Comparison of ENCODE assay signal across 8 mouse cellular contexts in genomic region chr4:117288277-117288926, GRCm38 (mm10). TPM values are rescaled to one million over a fixed set of nuclear protein-coding genes. Genes with fewer than 3 reads are reported as not detected.
DNase-seq lines count a peak whose midpoint lies in the region; ATAC-seq and TF ChIP-seq lines count a peak whose summit lies in the region.

No protein-coding gene starts in this region.

- TF ChIP-seq POLR2A in olfactory bulb, adult 2 months (IDR thresholded peaks at IDR 0.05; ENCODE audit: insufficient read depth, low read depth, low read length) = no peak

- H3K9ac ChIP-seq in lung, embryonic 16.5 days (ENCODE audit: low read length) = peak overlapping the region; percentile 81
- peak overlapping the region; percentile 85 for H3K9ac ChIP-seq in embryonic facial prominence, embryonic 14.5 days (ENCODE audit: low read depth, low read length)
- peak overlapping the region; percentile 77 for H3K9ac ChIP-seq in limb, embryonic 12.5 days (replicated peaks)

- H3K4me1 ChIP-seq in lung, embryonic 16.5 days (replicated peaks; ENCODE audit: control insufficient read depth, insufficient read depth, low read length) = peaks cover 18% of the 10 kb centered on the region; the same call in 1 of the 2 replicates
- H3K4me1 ChIP-seq in embryonic facial prominence, embryonic 14.5 days (ENCODE audit: control insufficient read depth, insufficient read depth, low read length) = 0 out of 2 replicates have a peak, but pooled peaks cover 13% of the 10 kb centered on the region
- H3K4me1 ChIP-seq in limb, embryonic 12.5 days (replicated peaks) = peaks cover 38% of the 10 kb centered on the region
- peaks cover 7% of the 10 kb centered on the region for H3K4me1 ChIP-seq in olfactory bulb, adult 2 months (ENCODE audit: control insufficient read depth, insufficient read depth, low read length)

- WGBS in lung, embryonic 16.5 days = 16% methylated on average over 25 of the region's 25 CpGs
- WGBS in embryonic facial prominence, embryonic 14.5 days = 24% methylated on average over 25 of the region's 25 CpGs
- 28% methylated on average over 25 of the region's 25 CpGs for WGBS in limb, embryonic 12.5 days
- WGBS in olfactory bulb, adult 2 months = 14% methylated on average over 25 of the region's 25 CpGs

- H3K36me3 ChIP-seq in lung, embryonic 16.5 days (ENCODE audit: control insufficient read depth, insufficient read depth, low read length) = peaks cover 19% of the 10 kb centered on the region; the same call in 1 of the 2 replicates
- peaks cover 44% of the 10 kb centered on the region for H3K36me3 ChIP-seq in embryonic facial prominence, embryonic 14.5 days (ENCODE audit: control insufficient read depth, insufficient read depth, low read length)
- peaks cover 49% of the 10 kb centered on the region for H3K36me3 ChIP-seq in limb, embryonic 12.5 days

- peak overlapping the region; percentile 64 for H3K4me2 ChIP-seq in lung, embryonic 16.5 days (ENCODE audit: low read depth, low read length)
- H3K4me2 ChIP-seq in embryonic facial prominence, embryonic 14.5 days (ENCODE audit: low read depth, low read length) = peak overlapping the region; percentile 86
- peak overlapping the region; percentile 77 for H3K4me2 ChIP-seq in limb, embryonic 12.5 days

- no peak for ATAC-seq in lung, embryonic 16.5 days (ENCODE audit: low read depth)
- ATAC-seq in embryonic facial prominence, embryonic 14.5 days (ENCODE audit: low read depth) = no peak
- ATAC-seq in limb, embryonic 12.5 days (ENCODE audit: insufficient number of reproducible peaks, insufficient read depth, low FRiP score, low TSS enrichment, low read depth) = no peak

- H3K27ac ChIP-seq in lung, embryonic 16.5 days (ENCODE audit: low read length) = peak overlapping the region; percentile 96
- H3K27ac ChIP-seq in embryonic facial prominence, embryonic 14.5 days (replicated peaks; ENCODE audit: low read depth, low read length) = peak overlapping the region; percentile 94
- H3K27ac ChIP-seq in limb, embryonic 12.5 days = peak overlapping the region; percentile 98
- H3K27ac ChIP-seq in olfactory bulb, adult 2 months (ENCODE audit: insufficient read depth, low read depth, low read length) = 0 out of 2 replicates have a peak overlapping the region, but pooled peaks have one; percentile 26

- TF ChIP-seq CTCF in olfactory bulb, adult 2 months (IDR thresholded peaks at IDR 0.05; ENCODE audit: insufficient read depth, low read depth, low read length) = no peak

- peak overlapping the region; percentile 83 for H3K4me3 ChIP-seq in lung, embryonic 16.5 days (ENCODE audit: low read length)
- peak overlapping the region; percentile 82 for H3K4me3 ChIP-seq in embryonic facial prominence, embryonic 14.5 days (ENCODE audit: low read depth, low read length)
- peak overlapping the region; percentile 78 for H3K4me3 ChIP-seq in limb, embryonic 12.5 days (replicated peaks)
- peak overlapping the region; percentile 73 for H3K4me3 ChIP-seq in olfactory bulb, adult 2 months (ENCODE audit: insufficient read depth, low read depth, low read length)

- no peaks in the 10 kb centered on the region for H3K27me3 ChIP-seq in lung, embryonic 16.5 days (ENCODE audit: control insufficient read depth, insufficient read depth, low read depth, low read length)
- no peaks in the 10 kb centered on the region for H3K27me3 ChIP-seq in embryonic facial prominence, embryonic 14.5 days (replicated peaks; ENCODE audit: control insufficient read depth, insufficient read depth, low read length)
- H3K27me3 ChIP-seq in limb, embryonic 12.5 days = no peaks in the 10 kb centered on the region; the same call in 1 of the 2 replicates

- H3K9me3 ChIP-seq in lung, embryonic 16.5 days (ENCODE audit: control insufficient read depth, low read length) = no peaks in the 10 kb centered on the region
- H3K9me3 ChIP-seq in embryonic facial prominence, embryonic 14.5 days (ENCODE audit: control insufficient read depth, low read length) = no peaks in the 10 kb centered on the region
- no peaks in the 10 kb centered on the region for H3K9me3 ChIP-seq in limb, embryonic 12.5 days

- DNase-seq in lung, postnatal 14 days = no peak
- no peak for DNase-seq in embryonic facial prominence, embryonic 14.5 days (ENCODE audit: low spot score)
- DNase-seq in thymus, adult 18-20 months = no peak
- no peak for DNase-seq in gastrocnemius, postnatal 14 days
- no peak for DNase-seq in right cerebral cortex, postnatal 4 days

- intact Hi-C loops in gastrocnemius, postnatal 14 days (cut with DNase I; ENCODE audit: low total_unique reads) = no loop called here

RNA-seq across cellular contexts. Expression of gene Armh1, which starts 36.5 kb away (rescaled TPM):
- 2.0 and 3.6 TPM in 2 replicates for polyA plus RNA-seq in lung, embryonic 16.5 days (2015; fragmentation: Nextera tagmentation; extraction: Ambion mirVana)
- 1.3 and 1.8 TPM in 2 replicates for polyA plus RNA-seq in embryonic facial prominence, embryonic 14.5 days (2014; fragmentation: Nextera tagmentation; extraction: Ambion mirVana)
- polyA plus RNA-seq in limb, embryonic 12.5 days (2016; fragmentation: Nextera tagmentation; extraction: Ambion mirVana) = 0.26 and 0.65 TPM in 2 replicates
- not detected in 2 replicates for polyA plus RNA-seq in olfactory bulb, adult 2 months (2012; ENCODE audit: insufficient read depth, insufficient read length, low replicate concordance, missing spikeins)
- total RNA-seq in gastrocnemius, postnatal 14 days (2021) = not detected

RNA-seq across cellular contexts. Expression of gene Tmem53, which starts 36.7 kb away (rescaled TPM):
- polyA plus RNA-seq in lung, embryonic 16.5 days (2015; fragmentation: Nextera tagmentation; extraction: Ambion mirVana) = 19.9 and 25.3 TPM in 2 replicates
- 15.5 and 21.9 TPM in 2 replicates for polyA plus RNA-seq in embryonic facial prominence, embryonic 14.5 days (2014; fragmentation: Nextera tagmentation; extraction: Ambion mirVana)
- polyA plus RNA-seq in limb, embryonic 12.5 days (2016; fragmentation: Nextera tagmentation; extraction: Ambion mirVana) = 8.8 and 11.0 TPM in 2 replicates
- polyA plus RNA-seq in olfactory bulb, adult 2 months (2012; ENCODE audit: insufficient read depth, insufficient read length, low replicate concordance, missing spikeins) = not detected in 2 replicates
- total RNA-seq in gastrocnemius, postnatal 14 days (2021) = 1 to 10 TPM; 4.0 to 5.9 TPM

Comparison
In these comparisons a context has a peak if more than half of its experiments do, and no peak if none do; other contexts are left out.
1. H3K27ac ChIP-seq: peak in every context shown above with its lines; median percentile 98 in limb, embryonic 12.5 days; 96 in lung, embryonic 16.5 days; 94 in embryonic facial prominence, embryonic 14.5 days; 26 in olfactory bulb, adult 2 months.